Mouse (Mus musculus) gastrocnemius, adult 2 months (tissue): Measurements from ENCODE around the gene Sprr2j-ps. TPM values are rescaled to one million over a fixed set of nuclear protein-coding genes. Genes with fewer than 3 reads are reported as not detected.

Source experiments
- DNase-seq: peaks from one replicate; pipeline ENCODE4 v3.0.0; 2022
- H3K27ac ChIP-seq: fragments of 200-600 bp; 2 replicates; pipeline ENCODE4 v1.8.1; 2022; ENCODE audit warnings: mild to moderate bottlenecking
- H3K4me3 ChIP-seq: fragments of 200-600 bp; 2 replicates; pipeline ENCODE4 v1.8.1; 2022; ENCODE audit warnings: mild to moderate bottlenecking, moderate library complexity
- CTCF ChIP-seq: fragments of 200-600 bp; IDR thresholded peaks from 2 replicates; pipeline ENCODE4 v1.8.1; 2022; ENCODE audit warnings: antibody characterized with exemption, mild to moderate bottlenecking, moderate library complexity
- intact Hi-C: fragments of 180-260 bp; cut with DNase I; formaldehyde crosslinking; loops from one replicate; pipeline ENCODE4 v1.15.1; 2025
- long read RNA-seq, 2 experiments: library from polyadenylated mRNA; stranded (forward); transcript quantifications; one replicate each; pipeline ENCODE4 v2.0.0; 2021
- total RNA-seq, 2 experiments: library from RNA; stranded (reverse); gene quantifications; 2 replicates each; pipeline ENCODE4 v1.2.3; 2021

Gene Sprr2j-ps
- total RNA-seq: not detected
- long read RNA-seq, experiment 1: 0 reads
- long read RNA-seq, experiment 2: 0 reads

DNA sequence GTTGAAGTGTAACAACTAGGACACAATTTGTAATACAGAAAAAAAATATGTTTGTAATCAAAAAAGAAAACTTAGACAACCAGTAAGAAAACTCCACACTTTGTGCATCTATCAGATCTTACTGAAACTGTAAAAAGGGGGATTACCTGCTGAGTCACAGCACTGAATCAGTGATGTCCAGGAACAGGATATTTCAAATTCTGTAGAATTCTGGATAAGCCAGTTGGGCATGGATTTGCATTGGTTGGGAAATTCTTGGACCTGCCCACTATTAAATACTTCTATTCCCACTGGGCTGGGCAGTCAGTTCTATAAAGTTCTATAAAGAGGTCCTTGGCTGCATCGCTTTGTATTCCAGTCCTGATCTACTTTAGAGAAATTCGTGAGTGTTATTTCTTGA is at the start of gene Sprr2j-ps:
Sprr2j-ps (plus strand) TSS at position 301 of the 400 bp plus-strand sequence.
- DNase-seq: no peak
- Histone ChIP-seq H3K4me3 (no peak within 1 kb of the TSS), H3K27ac (no peak within 1 kb of the TSS)
- no peak for TF ChIP-seq CTCF
- intact Hi-C loops: no loop called here

DNA sequence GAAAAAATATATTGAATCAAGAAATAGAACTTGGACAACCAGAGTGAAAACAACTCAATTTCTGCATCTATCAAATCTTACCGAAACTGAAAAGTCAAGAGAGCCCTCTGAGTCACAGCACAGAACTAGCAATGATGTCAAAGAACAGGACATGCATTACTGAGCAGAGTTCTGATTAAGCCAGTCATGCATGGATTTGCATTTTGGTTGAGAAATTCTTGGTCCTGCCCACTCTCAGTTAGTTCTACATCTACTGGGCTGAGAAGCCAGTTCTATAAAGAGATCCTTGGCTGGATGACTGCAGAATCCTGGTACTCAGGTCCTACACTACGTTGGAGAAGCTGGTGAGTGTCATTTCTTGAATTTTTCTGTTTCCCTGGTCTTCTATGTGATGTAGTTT is 44.3 kb upstream of the Sprr2j-ps start:
- Histone ChIP-seq H3K4me3 (no peak overlapping the region), H3K27ac (no peak overlapping the region)
- TF ChIP-seq CTCF: no peak
- DNase-seq: no peak
- intact Hi-C loops: no loop called here

DNA sequence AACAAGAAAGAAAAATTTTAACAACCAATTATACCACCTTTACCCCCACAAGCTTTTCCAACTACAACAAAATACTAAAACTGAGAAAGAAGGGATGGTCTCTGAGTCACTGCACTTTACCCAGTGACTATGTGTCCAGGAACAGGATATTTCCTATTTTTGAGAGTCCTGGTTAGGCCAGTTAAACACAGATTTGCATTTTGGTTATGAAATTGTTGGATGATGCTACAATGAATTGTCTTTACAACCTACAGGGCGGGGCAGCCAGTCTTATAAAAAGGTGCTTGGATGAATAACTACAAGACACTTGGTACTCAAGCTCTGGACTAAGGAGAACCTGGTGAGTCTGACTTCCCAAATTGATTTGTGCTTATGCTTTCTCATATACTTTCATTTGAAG is 32.5 kb upstream of the Sprr2j-ps start, which contains the start of gene Sprr2h:
Sprr2h (plus strand) TSS at position 301 of the 400 bp plus-strand sequence.
- intact Hi-C loops: no loop called here
- TF ChIP-seq CTCF: no peak
- H3K27ac ChIP-seq: no peak within 1 kb of the TSS
- H3K4me3 ChIP-seq: no peak within 1 kb of the TSS
- DNase-seq: no peak

DNA sequence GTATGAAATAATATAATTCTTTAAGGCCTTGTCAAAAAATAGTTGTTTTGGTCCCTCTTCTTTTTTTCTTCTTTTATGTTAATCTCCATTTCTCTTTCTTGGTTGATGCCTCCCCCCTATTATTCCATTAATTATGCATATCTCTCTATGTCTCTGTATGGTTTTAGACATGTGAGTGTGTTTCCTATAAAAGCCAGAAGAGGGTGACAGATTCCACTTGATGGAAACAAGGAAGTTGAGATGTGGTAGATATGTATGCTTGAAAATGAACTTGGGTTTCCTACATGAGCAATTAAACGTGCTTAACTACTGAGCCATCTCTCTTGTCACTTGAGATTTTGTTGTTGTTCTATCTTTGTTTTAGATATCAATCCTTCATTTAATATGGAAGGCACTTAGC is 23.6 kb upstream of the Sprr2j-ps start:
- H3K27ac ChIP-seq: no peak overlapping the region
- intact Hi-C loops: no loop called here
- no peak for DNase-seq
- no peak for TF ChIP-seq CTCF
- no peak overlapping the region for H3K4me3 ChIP-seq

DNA sequence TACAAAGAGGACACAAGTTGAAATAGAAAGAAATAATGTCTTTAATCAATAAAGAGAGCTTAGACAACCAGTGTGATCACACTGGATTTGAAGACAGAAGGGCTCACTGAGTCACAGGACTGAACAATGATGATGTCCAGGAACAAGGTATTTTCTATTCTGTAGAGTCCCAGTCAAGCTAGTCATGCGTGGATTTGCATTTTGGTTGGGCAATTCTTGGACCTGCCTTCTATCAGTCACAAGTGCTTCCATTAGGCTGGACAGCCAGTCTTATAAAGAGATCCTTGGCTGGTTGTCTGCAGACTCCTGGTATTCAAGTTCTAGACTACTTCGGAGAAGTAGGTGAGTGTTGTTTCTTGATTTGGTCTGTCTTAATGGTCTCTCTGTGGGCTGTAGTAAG is 10.2 kb upstream of the Sprr2j-ps start, which contains the start of gene Sprr2i:
Sprr2i (plus strand) TSS at position 301 of the 400 bp plus-strand sequence.
- intact Hi-C loops: no loop called here
- no peak within 1 kb of the TSS for H3K27ac ChIP-seq
- TF ChIP-seq CTCF: no peak
- H3K4me3 ChIP-seq: no peak within 1 kb of the TSS
- DNase-seq: no peak

DNA sequence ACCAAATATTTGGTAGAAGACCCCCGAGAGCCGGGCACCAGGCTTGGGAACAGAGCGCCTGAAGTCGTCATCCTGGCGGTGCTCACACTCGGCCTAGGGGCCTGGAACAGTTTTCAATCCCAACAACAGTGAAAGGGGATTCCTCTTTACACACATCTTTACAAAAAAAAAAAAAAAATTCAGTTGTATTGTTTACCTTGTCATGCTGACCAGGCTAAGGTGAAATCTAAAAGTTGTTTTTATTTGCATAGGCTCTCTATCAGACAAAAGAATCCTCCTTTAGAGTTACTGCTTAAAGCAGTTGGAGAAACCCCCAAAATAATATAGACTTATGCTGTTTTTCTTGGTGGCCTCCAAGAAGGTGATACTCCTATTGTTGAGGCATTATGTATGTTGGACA is 11.4 kb downstream of the Sprr2j-ps start, which contains the start of gene Gm9774:
Gm9774 (minus strand) TSS at position 101 of the 400 bp plus-strand sequence.
- H3K4me3 ChIP-seq: no peak within 1 kb of the TSS
- no peak for TF ChIP-seq CTCF
- no peak for DNase-seq
- no peak within 1 kb of the TSS for H3K27ac ChIP-seq
- intact Hi-C loops: no loop called here

DNA sequence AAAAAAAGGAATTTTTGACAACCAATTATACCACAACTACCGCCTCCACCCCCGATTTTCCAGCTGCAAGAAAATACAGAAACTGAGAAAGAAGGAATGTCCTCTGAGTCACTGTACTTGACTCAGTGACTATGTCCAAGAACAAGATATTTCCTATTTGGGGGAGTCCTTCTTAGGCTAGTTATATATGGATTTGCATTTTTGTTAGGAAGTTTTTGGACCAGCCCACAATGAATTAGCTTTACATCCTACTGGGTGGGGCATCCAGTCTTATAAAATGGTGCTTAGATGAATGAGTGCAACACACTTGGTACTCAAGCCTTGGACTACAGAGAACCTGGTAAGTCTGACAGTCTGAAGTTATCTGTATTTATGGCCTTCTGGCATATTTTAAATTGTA is 14.4 kb downstream of the Sprr2j-ps start, which contains the start of gene Sprr2k:
Sprr2k (plus strand) TSS at position 301 of the 400 bp plus-strand sequence.
- no peak for TF ChIP-seq CTCF
- intact Hi-C loops: no loop called here
- H3K27ac ChIP-seq: no peak within 1 kb of the TSS
- no peak for DNase-seq
- H3K4me3 ChIP-seq: no peak within 1 kb of the TSS

DNA sequence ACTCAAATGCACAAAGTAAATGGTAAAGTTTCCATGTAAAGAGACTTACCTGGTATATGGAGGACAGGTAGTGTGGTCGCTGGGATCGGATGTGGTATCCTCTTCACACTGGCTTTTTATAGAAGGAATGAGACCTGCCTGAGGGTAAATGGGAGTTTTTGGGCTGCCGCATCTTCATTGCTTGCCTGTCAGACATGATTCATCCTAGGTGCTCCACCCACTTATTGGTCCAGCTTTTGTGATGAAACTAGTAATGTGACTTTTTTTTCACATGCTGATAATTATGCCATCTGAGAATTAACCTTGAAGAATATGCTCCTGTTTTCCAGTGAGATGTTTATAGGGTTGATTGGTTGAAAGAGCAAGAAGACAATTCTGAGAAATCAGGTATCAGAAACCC is 20.8 kb downstream of the Sprr2j-ps start, which contains the start of gene Sprr1b:
Sprr1b (minus strand) TSS at position 101 of the 400 bp plus-strand sequence.
- TF ChIP-seq CTCF: no peak
- H3K27ac ChIP-seq: no peak within 1 kb of the TSS
- no peak for DNase-seq
- no peak within 1 kb of the TSS for H3K4me3 ChIP-seq
- intact Hi-C loops: no loop called here

DNA sequence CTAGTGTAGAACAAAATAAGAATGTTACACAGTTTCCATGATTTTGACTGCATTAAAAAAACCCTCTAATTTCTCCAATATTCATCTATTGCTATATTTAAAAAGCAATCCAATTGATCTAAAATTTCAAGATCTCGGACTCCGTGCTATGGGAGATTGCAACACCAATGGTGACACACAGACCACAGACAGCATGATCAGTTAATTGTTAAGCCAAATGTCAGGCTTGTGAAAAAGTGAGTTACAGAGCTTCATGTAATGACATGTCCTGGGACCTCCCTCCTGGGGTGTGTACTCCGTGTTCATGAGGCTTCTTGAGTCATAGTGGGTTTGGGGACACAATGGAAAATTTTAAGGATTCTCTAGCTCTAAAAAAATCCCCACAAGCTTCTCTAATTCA is 22.3 kb downstream of the Sprr2j-ps start:
- no peak for TF ChIP-seq CTCF
- Histone ChIP-seq H3K27ac (no peak overlapping the region), H3K4me3 (no peak overlapping the region)
- intact Hi-C loops: no loop called here
- DNase-seq: no peak

DNA sequence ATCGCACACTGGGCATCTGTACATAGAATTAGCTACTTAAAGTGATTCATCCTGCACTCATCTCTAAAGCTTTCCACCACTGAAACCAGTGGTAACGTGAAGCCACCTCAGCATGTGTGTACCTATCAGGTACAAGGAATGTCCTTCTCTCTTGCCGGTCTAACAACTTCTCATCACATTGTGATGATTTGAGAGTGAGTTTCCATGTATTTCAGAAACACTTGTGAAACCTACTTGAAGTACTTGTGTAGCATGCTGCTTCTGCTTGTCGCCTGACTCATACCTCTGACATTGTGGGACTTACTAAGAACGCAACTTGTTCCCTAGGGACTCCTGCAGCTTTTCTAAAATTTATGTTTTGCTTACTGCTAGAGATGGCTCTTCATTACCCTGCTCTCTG is 37.3 kb downstream of the Sprr2j-ps start:
- TF ChIP-seq CTCF: no peak
- intact Hi-C loops: no loop called here

DNA sequence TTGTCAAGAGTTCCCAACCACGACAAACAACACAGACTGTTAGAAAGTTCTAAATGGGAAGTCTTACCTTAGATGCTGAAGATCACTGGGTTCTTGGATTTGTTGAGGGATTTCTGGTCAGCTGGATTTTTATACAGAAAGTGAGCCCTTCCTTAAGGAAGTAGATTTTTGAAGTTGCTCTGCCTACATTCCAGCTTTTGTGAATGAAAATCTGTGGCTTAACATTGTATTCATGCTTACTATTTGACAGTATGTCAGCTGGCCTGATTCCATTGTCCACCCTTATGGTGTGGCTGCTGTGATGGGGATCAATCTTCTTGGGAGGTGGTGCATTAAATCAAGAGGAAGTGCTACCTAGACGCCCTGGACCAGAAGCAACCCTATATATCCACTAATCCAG is 40.7 kb downstream of the Sprr2j-ps start, which contains the start of gene Sprr3:
Sprr3 (minus strand) TSS at position 101 of the 400 bp plus-strand sequence.
- TF ChIP-seq CTCF: no peak
- DNase-seq: no peak
- no peak within 1 kb of the TSS for H3K4me3 ChIP-seq
- no peak within 1 kb of the TSS for H3K27ac ChIP-seq
- intact Hi-C loops: no loop called here

More for the DNA sequence above, 37.3 kb downstream of the Sprr2j-ps start:
- no peak for DNase-seq
- Histone ChIP-seq H3K4me3 (no peak overlapping the region), H3K27ac (no peak overlapping the region)

DNA sequence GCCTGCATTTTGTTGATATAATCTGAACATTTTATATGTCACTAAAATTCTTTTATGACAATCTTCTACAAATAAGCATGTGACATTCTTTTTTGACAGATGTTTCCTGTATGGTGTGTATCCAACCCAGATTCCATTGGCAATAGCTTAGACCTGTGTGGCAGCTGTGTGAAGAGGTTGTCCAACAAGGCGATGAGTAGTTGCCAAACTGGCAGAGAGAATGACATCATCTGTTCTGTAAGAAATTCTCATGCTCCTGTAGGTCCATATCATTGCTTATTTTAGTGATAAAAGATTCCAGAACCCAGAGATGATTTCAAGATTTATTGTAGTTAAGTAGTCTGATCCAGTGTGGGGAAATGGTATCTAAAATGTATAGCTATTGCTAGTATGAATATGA is 48.7 kb downstream of the Sprr2j-ps start:
- Histone ChIP-seq H3K4me3 (no peak overlapping the region), H3K27ac (no peak overlapping the region)
- intact Hi-C loops: no loop called here
- TF ChIP-seq CTCF: no peak
- no peak for DNase-seq

DNA sequence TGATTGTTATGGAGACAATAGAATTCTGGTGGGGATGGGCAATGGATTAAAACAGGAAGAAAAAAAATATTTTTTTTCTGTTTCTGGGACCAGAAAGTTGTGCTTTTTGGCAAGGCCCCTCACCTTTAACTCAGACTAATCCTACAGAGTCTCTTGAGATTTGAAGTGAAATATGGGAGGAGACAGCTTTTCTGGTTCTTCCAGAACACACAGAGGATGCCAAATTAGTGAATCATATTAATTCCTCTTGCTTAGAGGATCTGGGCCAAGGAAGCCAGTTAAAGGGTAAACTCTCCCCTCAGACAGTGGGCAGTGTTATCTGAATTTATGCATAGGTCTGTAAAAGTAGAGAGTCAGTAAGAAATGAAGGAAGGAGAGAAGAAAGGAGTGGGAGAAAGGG is 49.5 kb downstream of the Sprr2j-ps start:
- no peak for DNase-seq
- no peak for TF ChIP-seq CTCF
- Histone ChIP-seq H3K27ac (no peak overlapping the region), H3K4me3 (no peak overlapping the region)
- intact Hi-C loops: no loop called here

Other genes with a start within 250 kb of the Sprr2j-ps start
- not detected for gene Sprr2a1, start 202.3 kb upstream of the Sprr2j-ps start, total RNA-seq
- gene Sprr2a2, start 202.2 kb upstream of the Sprr2j-ps start, total RNA-seq: not detected
- not detected for gene Sprr2a3, start 132.7 kb upstream of the Sprr2j-ps start, total RNA-seq
- gene Sprr2b, start 101.5 kb upstream of the Sprr2j-ps start, total RNA-seq: not detected
- gene Sprr2d, start 78.9 kb upstream of the Sprr2j-ps start, total RNA-seq: not detected
- not detected for gene Sprr2e, start 65.9 kb upstream of the Sprr2j-ps start, total RNA-seq
- gene Sprr2f, start 52.9 kb upstream of the Sprr2j-ps start, total RNA-seq: not detected
- gene Sprr2h, start 32.4 kb upstream of the Sprr2j-ps start, total RNA-seq: not detected
- not detected for gene Sprr2i, start 10.1 kb upstream of the Sprr2j-ps start, total RNA-seq
- 1 to 10 TPM; 2.6 to 6.5 TPM for gene Gm9774, start 11.3 kb downstream of the Sprr2j-ps start, total RNA-seq
- not detected for gene Sprr2k, start 14.5 kb downstream of the Sprr2j-ps start, total RNA-seq
- not detected for gene Sprr1b, start 20.7 kb downstream of the Sprr2j-ps start, total RNA-seq
- not detected for gene Sprr3, start 40.6 kb downstream of the Sprr2j-ps start, total RNA-seq
- not detected for gene Sprr1a, start 67.8 kb downstream of the Sprr2j-ps start, total RNA-seq
- gene Sprr4, start 82.4 kb downstream of the Sprr2j-ps start, total RNA-seq: not detected
- gene 2310046K23Rik, start 116.4 kb downstream of the Sprr2j-ps start, total RNA-seq: not detected
- not detected for gene Ivl, start 155.7 kb downstream of the Sprr2j-ps start, total RNA-seq
- gene Smcp, start 170.9 kb downstream of the Sprr2j-ps start, total RNA-seq: not detected
- gene 2210017I01Rik, start 189.4 kb downstream of the Sprr2j-ps start, total RNA-seq: not detected
- gene Lce6a, start 203.6 kb downstream of the Sprr2j-ps start, total RNA-seq: not detected
- not detected for gene Lce1a1, start 230.2 kb downstream of the Sprr2j-ps start, total RNA-seq
- gene Lce1b, start 238.8 kb downstream of the Sprr2j-ps start, total RNA-seq: not detected